Mouse (Mus musculus) lung, postnatal 0 days (tissue): Measurements from ENCODE around the gene Adprm.

Experiments used
- CTCF ChIP-seq: IDR thresholded peaks from 2 replicates; pipeline ENCODE4 v1.5.1; 2016; ENCODE audit warnings: antibody characterized with exemption, mild to moderate bottlenecking
- EP300 ChIP-seq: IDR thresholded peaks from 2 replicates; pipeline ENCODE4 v1.6.1; 2016; ENCODE audit warnings: antibody characterized with exemption, mild to moderate bottlenecking, control low read depth

GRCm38 (mm10) chr11:67093201-67093600 lies 40.8 kb upstream of the Adprm start:
- no peak for TF ChIP-seq EP300
- TF ChIP-seq CTCF, result no peak
